Mouse (Mus musculus) liver, embryonic 14.5 days (tissue): Measurements from ENCODE around the gene Gatd1. TPM values are rescaled to one million over a fixed set of nuclear protein-coding genes. Genes with fewer than 3 reads are reported as not detected.

Experiments used
- ATAC-seq: fragments of 200-750 bp; cut with Nextera tagmentation; 2 replicates; pipeline ENCODE4 v1.8.0; 2017; ENCODE audit warnings: moderate number of reproducible peaks, mild to moderate bottlenecking, moderate library complexity; ENCODE audit not compliant: insufficient read depth
- DNase-seq, 3 experiments: peaks; one replicate each; pipeline ENCODE4 v3.0.0-alpha.2; 2012 to 2013; ENCODE audit warnings: low read depth in 3 of 3, low spot score in 3 of 3
- H3K27ac ChIP-seq: fragments of 300-500 bp; sonication (generic); 2 replicates; pipeline ENCODE4 v1.5.1; 2014; ENCODE audit warnings: moderate library complexity, mild to moderate bottlenecking, control low read depth, inconsistent platforms
- H3K27me3 ChIP-seq: fragments of 300-500 bp; sonication (generic); 2 replicates; pipeline ENCODE4 v1.6.1; 2014; ENCODE audit warnings: mild to moderate bottlenecking, low read length, moderate library complexity; ENCODE audit not compliant: control insufficient read depth, insufficient read depth
- H3K36me3 ChIP-seq: fragments of 300-500 bp; sonication (generic); replicated peaks from 2 replicates; pipeline ENCODE4 v1.6.1; 2014; ENCODE audit warnings: low read depth; ENCODE audit not compliant: control insufficient read depth, insufficient read depth
- H3K4me1 ChIP-seq, 2 experiments: fragments of 200-500 bp in 1 of 2; fragments of 300-500 bp in 1 of 2; sonication (generic) in 1 of 2; replicated peaks; 2 replicates each; pipeline ENCODE4 v1.6.1; 2012 to 2014; ENCODE audit warnings: antibody characterized with exemption in 1 of 2, inconsistent platforms in 1 of 2, low read length in 1 of 2; ENCODE audit not compliant: control insufficient read depth in 2 of 2, insufficient read depth in 2 of 2
- H3K4me2 ChIP-seq: fragments of 300-500 bp; sonication (generic); 2 replicates; pipeline ENCODE4 v1.6.1; 2014; ENCODE audit warnings: low read depth, mild to moderate bottlenecking, control low read depth, moderate library complexity
- H3K4me3 ChIP-seq, 2 experiments: fragments of 200-500 bp in 1 of 2; fragments of 300-500 bp in 1 of 2; sonication (generic) in 1 of 2; 2 replicates each; pipeline ENCODE4 v1.5.1; 2012 to 2014; ENCODE audit warnings: low read depth in 2 of 2, low read length in 2 of 2, mild to moderate bottlenecking in 2 of 2, control low read depth in 1 of 2, inconsistent platforms in 1 of 2, moderate library complexity in 1 of 2; ENCODE audit not compliant: insufficient read depth in 1 of 2
- H3K9ac ChIP-seq: fragments of 300-500 bp; sonication (generic); replicated peaks from 2 replicates; pipeline ENCODE4 v1.6.1; 2014; ENCODE audit warnings: mild to moderate bottlenecking, control low read depth, moderate library complexity
- H3K9me3 ChIP-seq: fragments of 300-500 bp; sonication (generic); 2 replicates; pipeline ENCODE4 v1.6.1; 2016; ENCODE audit warnings: low read length, mixed read lengths; ENCODE audit not compliant: control insufficient read depth
- CTCF ChIP-seq: IDR thresholded peaks from 2 replicates; pipeline ENCODE4 v1.5.1; 2016; ENCODE audit warnings: antibody characterized with exemption, low read depth, control low read depth
- EP300 ChIP-seq: IDR thresholded peaks from 2 replicates; pipeline ENCODE4 v1.6.1; 2016; ENCODE audit warnings: antibody characterized with exemption, low read depth
- WGBS: fragments of 180-500 bp; shearing (Covaris S2); extraction: QIAGEN DNeasy Blood & Tissue Kit; methylation state at CpG from one replicate; pipeline ENCODE4 v1.1.7; 2014; ENCODE audit not compliant: insufficient replicate concordance; 5-methylcytosine and 5-hydroxymethylcytosine counted together
- polyA plus RNA-seq, 2 experiments: library from polyadenylated mRNA; depleted of rRNA in 1 of 2; stranded (reverse) in 1 of 2; unstranded in 1 of 2; fragments of >200 nt; fragmentation: Nextera tagmentation in 1 of 2; extraction: Ambion mirVana in 1 of 2; gene quantifications; 2 replicates each; pipeline versions ENCODE4 v1.2.1 to v1.2.3; 2012 to 2014

Gene Gatd1
- polyA plus RNA-seq, 2 experiments: 8.7 to 13.8 TPM

DNA sequence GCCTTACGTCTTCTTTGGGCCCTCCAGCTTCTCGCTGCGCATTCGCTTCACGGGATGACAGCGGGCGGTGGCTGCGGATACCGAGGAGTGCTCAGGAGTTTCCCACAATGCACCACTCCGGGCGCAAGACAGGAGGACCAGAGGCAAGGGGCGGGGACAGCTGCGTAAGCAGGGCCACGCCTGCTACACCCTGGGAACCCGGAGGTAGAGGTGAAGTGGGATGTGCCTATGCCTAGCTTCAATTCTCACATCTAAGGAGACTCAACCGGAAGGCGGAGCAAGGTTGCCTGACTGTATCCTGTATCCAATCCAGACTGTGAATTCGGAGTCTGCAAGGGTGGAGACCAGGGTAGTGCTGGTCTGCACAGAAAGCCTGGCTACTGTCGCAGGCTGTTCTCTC, 15.4 kb upstream of the Gatd1 start, which contains the start of gene Cend1:
Gene Cend1, minus strand, starts transcription at position 182 of the 400 bp plus-strand sequence.
- no peaks in the 10 kb centered on the region for H3K9me3 ChIP-seq
- H3K4me2 ChIP-seq: no peak within 1 kb of the TSS
- no peaks in the 10 kb centered on the region for H3K36me3 ChIP-seq
- no peak within 1 kb of the TSS for H3K9ac ChIP-seq
- H3K4me3 ChIP-seq: no peak within 1 kb of the TSS
- peaks cover 0 to 6% of the 10 kb centered on the region in 2 experiments; a peak in 3 of 4 replicates for H3K4me1 ChIP-seq
- DNase-seq: no peak
- ATAC-seq: peak; percentile 27; the same call in 1 of the 2 replicates
- H3K27ac ChIP-seq: no peak within 1 kb of the TSS
- H3K27me3 ChIP-seq: no peaks in the 10 kb centered on the region
- no peak for TF ChIP-seq EP300
- TF ChIP-seq CTCF: no peak
- 14% methylated on average over 19 of the region's 19 CpGs for WGBS

DNA sequence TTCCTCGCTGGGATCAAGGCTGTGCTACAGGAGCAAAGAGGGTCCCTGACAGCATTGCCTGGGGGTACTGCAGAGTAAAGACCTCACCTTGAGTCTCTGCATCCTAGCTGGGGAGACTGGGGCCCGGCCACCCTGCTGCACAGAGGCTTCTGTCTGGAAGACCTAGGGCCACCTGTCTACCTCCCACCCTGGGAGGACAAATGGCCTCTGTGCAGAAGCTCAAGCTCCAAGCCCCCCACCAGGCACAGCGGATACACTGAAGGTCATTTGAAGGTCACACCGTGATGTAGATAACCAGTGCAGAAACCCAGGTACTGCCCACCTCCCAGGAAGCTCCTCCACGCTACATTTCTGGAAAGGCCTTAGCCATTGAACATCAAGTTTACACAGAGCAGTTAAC, 14.8 kb upstream of the Gatd1 start:
- TF ChIP-seq EP300: no peak
- TF ChIP-seq CTCF: no peak
- ATAC-seq (no peak), DNase-seq (no peak)
- H3K9ac ChIP-seq: no peak overlapping the region
- no peak overlapping the region for H3K4me3 ChIP-seq
- H3K36me3 ChIP-seq: no peaks in the 10 kb centered on the region
- no peak overlapping the region for H3K4me2 ChIP-seq
- H3K27ac ChIP-seq: no peak overlapping the region
- WGBS: 63% methylated on average over 5 of the region's 5 CpGs
- peaks cover 0 to 5% of the 10 kb centered on the region in 2 experiments; a peak in 2 of 4 replicates for H3K4me1 ChIP-seq
- H3K27me3 ChIP-seq: no peaks in the 10 kb centered on the region
- H3K9me3 ChIP-seq: no peaks in the 10 kb centered on the region

DNA sequence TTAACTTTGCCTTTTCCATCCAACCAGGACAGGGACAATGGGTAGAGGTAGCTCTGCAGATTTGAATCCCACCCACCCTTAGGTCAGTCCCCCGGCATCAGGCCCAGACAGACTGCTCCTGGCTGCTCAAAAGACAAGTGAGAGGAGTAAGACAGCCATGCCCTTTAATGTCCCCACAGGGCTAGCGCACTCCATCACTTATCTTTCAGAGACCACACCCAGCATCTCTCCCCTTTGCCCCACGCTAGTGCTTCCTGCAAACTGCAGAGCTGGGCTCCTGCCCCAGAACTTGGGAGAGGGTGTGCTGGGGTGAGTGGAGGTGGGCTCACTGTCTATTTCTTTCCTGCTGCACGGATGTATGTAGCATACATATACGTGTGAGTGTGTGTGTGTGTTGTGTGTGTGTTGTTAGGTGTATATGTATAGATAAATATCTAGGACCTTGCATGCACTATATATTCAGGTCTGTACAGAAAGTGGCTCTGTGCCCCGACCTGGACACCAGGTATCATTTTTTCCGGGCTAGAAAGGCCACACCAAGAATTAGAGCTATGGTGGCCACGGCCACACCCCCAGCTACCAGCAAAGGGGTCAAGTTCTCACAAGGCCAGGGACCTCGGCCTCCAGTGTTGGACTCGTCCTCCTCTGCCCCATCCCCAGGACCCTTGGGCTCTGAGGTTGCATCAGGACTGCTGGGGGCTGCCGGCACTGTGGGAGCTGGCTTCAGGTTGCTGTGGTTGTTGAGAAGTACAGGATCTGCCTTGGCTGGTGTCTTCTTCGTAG, 13.2 kb upstream of the Gatd1 start:
- Histone ChIP-seq H3K27me3 (no peaks in the 10 kb centered on the region), H3K9me3 (no peaks in the 10 kb centered on the region), H3K4me2 (no peak overlapping the region), H3K4me3 (no peak overlapping the region), H3K27ac (no peak overlapping the region), H3K4me1 (peaks cover 0 to 5% of the 10 kb centered on the region in 2 experiments; a peak in 2 of 4 replicates), H3K36me3 (no peaks in the 10 kb centered on the region), H3K9ac (no peak overlapping the region)
- 56% methylated on average over 12 of the region's 12 CpGs for WGBS
- no peak for DNase-seq
- TF ChIP-seq CTCF (no peak), EP300 (no peak)
- ATAC-seq: 0 out of 2 replicates have a peak, but pooled peaks have one; percentile 22

DNA sequence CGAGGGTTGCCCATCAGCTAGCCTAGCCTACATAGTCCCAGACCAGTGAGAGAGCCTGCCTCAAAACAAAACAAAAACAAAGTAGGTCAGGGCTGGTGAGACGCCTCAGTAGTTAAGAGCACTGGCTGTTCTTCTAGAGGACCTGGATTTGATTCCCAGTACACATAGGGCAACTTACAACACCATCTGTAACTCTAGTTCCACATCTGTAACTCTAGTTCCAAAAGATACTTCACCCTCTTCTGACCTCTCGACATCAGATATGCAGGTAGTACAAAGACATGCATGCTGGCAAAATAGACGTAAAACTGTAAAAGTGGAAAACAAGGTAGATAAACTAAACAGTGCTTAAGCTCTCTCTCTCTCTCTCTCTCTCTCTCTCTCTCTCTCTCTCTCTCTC, 9.9 kb upstream of the Gatd1 start:
- WGBS: 47% methylated on average over 4 of the region's 4 CpGs
- TF ChIP-seq CTCF (no peak), EP300 (no peak)

DNA sequence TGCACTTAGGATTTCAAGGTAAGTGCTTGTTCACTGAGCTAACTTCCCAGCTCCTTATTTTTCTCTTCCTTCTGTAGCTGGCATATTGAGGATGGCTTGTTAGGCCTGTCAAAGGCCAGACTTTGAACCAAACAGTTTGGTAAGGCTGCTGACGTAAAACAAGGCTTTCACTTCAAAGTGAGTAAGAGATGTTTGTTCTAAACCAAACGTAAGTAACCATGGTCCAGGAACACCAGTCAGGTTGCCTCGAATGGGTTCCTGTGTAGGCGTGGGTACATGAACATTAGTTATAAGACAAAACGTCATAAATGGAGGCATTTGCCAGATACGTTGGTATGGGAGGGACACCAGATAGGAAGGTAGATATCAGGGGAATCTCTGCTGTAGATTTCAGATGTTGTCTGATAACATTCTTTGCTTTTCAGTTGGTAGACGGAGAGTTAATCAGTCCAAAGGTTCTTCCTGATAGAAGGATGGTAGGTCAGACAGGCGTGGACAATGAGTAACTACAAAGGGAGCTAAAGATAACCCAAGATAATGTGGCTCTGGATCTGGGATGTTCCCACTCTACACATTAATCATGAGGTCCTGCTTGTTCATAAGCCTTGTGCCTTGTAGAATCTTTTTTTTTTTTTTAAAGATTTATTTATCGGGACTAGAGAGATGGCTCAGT, 6.2 kb upstream of the Gatd1 start:
- no peaks in the 10 kb centered on the region for H3K36me3 ChIP-seq
- TF ChIP-seq EP300 (no peak), CTCF (no peak)
- DNase-seq: no peak
- ATAC-seq: peak; percentile 49; the same call in 1 of the 2 replicates
- H3K27me3 ChIP-seq: no peaks in the 10 kb centered on the region
- WGBS: 52% methylated on average over 9 of the region's 9 CpGs
- no peaks in the 10 kb centered on the region for H3K9me3 ChIP-seq
- no peaks in the 10 kb centered on the region for H3K4me1 ChIP-seq
- H3K27ac ChIP-seq: no peak overlapping the region
- H3K4me2 ChIP-seq: no peak overlapping the region
- no peak overlapping the region for H3K4me3 ChIP-seq
- no peak overlapping the region for H3K9ac ChIP-seq

More for the DNA sequence above, 9.9 kb upstream of the Gatd1 start:
- no peak for DNase-seq
- no peak overlapping the region for H3K27ac ChIP-seq
- no peaks in the 10 kb centered on the region for H3K36me3 ChIP-seq
- H3K4me3 ChIP-seq: no peak overlapping the region
- no peaks in the 10 kb centered on the region for H3K9me3 ChIP-seq
- H3K4me1 ChIP-seq: peaks cover 0 to 5% of the 10 kb centered on the region in 2 experiments; a peak in 2 of 4 replicates
- no peaks in the 10 kb centered on the region for H3K27me3 ChIP-seq
- H3K9ac ChIP-seq: no peak overlapping the region
- no peak overlapping the region for H3K4me2 ChIP-seq
- no peak for ATAC-seq
